Mouse (Mus musculus) midbrain, embryonic 11.5 days (tissue): ENCODE measurements around the gene Hadha. TPM values are rescaled to one million over a fixed set of nuclear protein-coding genes. Genes with fewer than 3 reads are reported as not detected.

Source experiments
- ATAC-seq: fragments of 200-750 bp; cut with Nextera tagmentation; 2 replicates; pipeline ENCODE4 v1.8.0; 2017; ENCODE audit warnings: moderate TSS enrichment, moderate library complexity; ENCODE audit not compliant: low FRiP score
- DNase-seq: peaks from one replicate; pipeline ENCODE4 v3.0.0; 2015; ENCODE audit warnings: low spot score; ENCODE audit errors: missing footprints
- H3K27ac ChIP-seq: fragments of 300-500 bp; sonication (generic); 2 replicates; pipeline ENCODE4 v1.5.1; 2014; ENCODE audit warnings: low read depth, low read length
- H3K27me3 ChIP-seq: fragments of 300-500 bp; sonication (generic); 2 replicates; pipeline ENCODE4 v1.6.1; 2014; ENCODE audit warnings: mild to moderate bottlenecking, low read length, moderate library complexity, mixed read lengths; ENCODE audit not compliant: control insufficient read depth, insufficient read depth
- H3K36me3 ChIP-seq: fragments of 300-500 bp; sonication (generic); 2 replicates; pipeline ENCODE4 v1.6.1; 2014; ENCODE audit warnings: mild to moderate bottlenecking, low read length, moderate library complexity, mixed read lengths; ENCODE audit not compliant: control insufficient read depth, insufficient read depth
- H3K4me1 ChIP-seq: fragments of 300-500 bp; sonication (generic); 2 replicates; pipeline ENCODE4 v1.6.1; 2014; ENCODE audit warnings: low read length; ENCODE audit not compliant: control insufficient read depth, insufficient read depth
- H3K4me2 ChIP-seq: fragments of 300-500 bp; sonication (generic); 2 replicates; pipeline ENCODE4 v1.6.1; 2014; ENCODE audit warnings: mild to moderate bottlenecking, moderate library complexity
- H3K4me3 ChIP-seq: fragments of 300-500 bp; sonication (generic); 2 replicates; pipeline ENCODE4 v1.5.1; 2014; ENCODE audit warnings: low read depth, low read length
- H3K9ac ChIP-seq: fragments of 300-500 bp; sonication (generic); 2 replicates; pipeline ENCODE4 v1.6.1; 2014; ENCODE audit warnings: low read length
- H3K9me3 ChIP-seq: fragments of 300-500 bp; sonication (generic); 2 replicates; pipeline ENCODE4 v1.6.1; 2016; ENCODE audit warnings: low read length; ENCODE audit not compliant: control insufficient read depth
- WGBS: fragments of 180-500 bp; shearing (Covaris S2); extraction: QIAGEN DNeasy Blood & Tissue Kit; methylation state at CpG from one replicate; pipeline ENCODE4 v1.1.7; 2014; 5-methylcytosine and 5-hydroxymethylcytosine counted together
- polyA plus RNA-seq: library from polyadenylated mRNA; unstranded; fragments of >200 nt; fragmentation: Nextera tagmentation; extraction: Ambion mirVana; gene quantifications from 2 replicates; pipeline ENCODE4 v1.2.1, GENCODE M21; 2014

Gene Hadha
- polyA plus RNA-seq, 1 experiment from 2014 or later: 87.0 TPM

- DNase-seq (peak; percentile 28), ATAC-seq (no peak)
- Histone ChIP-seq H3K36me3 (peaks cover 7% of the 10 kb centered on the region; the same call in 1 of the 2 replicates), H3K9me3 (no peaks in the 10 kb centered on the region), H3K4me2 (no peak overlapping the region), H3K4me1 (no peaks in the 10 kb centered on the region), H3K4me3 (no peak overlapping the region), H3K9ac (no peak overlapping the region), H3K27ac (no peak overlapping the region), H3K27me3 (no peaks in the 10 kb centered on the region)
- WGBS: 90% methylated on average over 4 of the region's 4 CpGs
These were observed 16.8 kb downstream of the Hadha start for GRCm38 (mm10) chr5:30138193-30138592.

GRCm38 (mm10) chr5:30137271-30137670, 17.7 kb downstream of the Hadha start:
- no peak for ATAC-seq
- Histone ChIP-seq H3K4me1 (no peaks in the 10 kb centered on the region), H3K36me3 (peaks cover 7% of the 10 kb centered on the region; the same call in 1 of the 2 replicates), H3K4me3 (no peak overlapping the region), H3K27me3 (no peaks in the 10 kb centered on the region), H3K27ac (no peak overlapping the region), H3K9ac (no peak overlapping the region), H3K4me2 (no peak overlapping the region), H3K9me3 (no peaks in the 10 kb centered on the region)
- DNase-seq: peak; percentile 31
- WGBS: 95% methylated on average over 9 of the region's 9 CpGs

GRCm38 (mm10) chr5:30135711-30136231, 19.2 kb downstream of the Hadha start:
- no peak overlapping the region for H3K9ac ChIP-seq
- no peaks in the 10 kb centered on the region for H3K9me3 ChIP-seq
- peaks cover 6% of the 10 kb centered on the region; the same call in 1 of the 2 replicates for H3K36me3 ChIP-seq
- DNase-seq (peak; percentile 37), ATAC-seq (no peak)
- H3K4me3 ChIP-seq: no peak overlapping the region
- H3K4me1 ChIP-seq: no peaks in the 10 kb centered on the region
- H3K27me3 ChIP-seq: no peaks in the 10 kb centered on the region
- WGBS: 95% methylated on average over 11 of the region's 11 CpGs
- no peak overlapping the region for H3K4me2 ChIP-seq
- H3K27ac ChIP-seq: no peak overlapping the region

GRCm38 (mm10) chr5:30132173-30132572, 22.8 kb downstream of the Hadha start:
- Histone ChIP-seq H3K36me3 (peaks cover 7% of the 10 kb centered on the region; the same call in 1 of the 2 replicates), H3K9ac (no peak overlapping the region)
- WGBS: 94% methylated on average over 2 of the region's 2 CpGs

GRCm38 (mm10) chr5:30131246-30131645, 23.7 kb downstream of the Hadha start:
- H3K9ac ChIP-seq: no peak overlapping the region
- no peak overlapping the region for H3K4me2 ChIP-seq
- no peaks in the 10 kb centered on the region for H3K9me3 ChIP-seq
- no peak overlapping the region for H3K27ac ChIP-seq
- peaks cover 10% of the 10 kb centered on the region; the same call in 1 of the 2 replicates for H3K36me3 ChIP-seq
- no peaks in the 10 kb centered on the region for H3K27me3 ChIP-seq
- 95% methylated on average over 4 of the region's 4 CpGs for WGBS
- H3K4me1 ChIP-seq: no peaks in the 10 kb centered on the region
- ATAC-seq: no peak
- H3K4me3 ChIP-seq: no peak overlapping the region
- DNase-seq: peak; percentile 72

More at GRCm38 (mm10) chr5:30132173-30132572, 22.8 kb downstream of the Hadha start:
- no peak overlapping the region for H3K27ac ChIP-seq
- no peak for DNase-seq
- no peaks in the 10 kb centered on the region for H3K4me1 ChIP-seq
- ATAC-seq: no peak
- H3K4me2 ChIP-seq: no peak overlapping the region
- no peak overlapping the region for H3K4me3 ChIP-seq
- no peaks in the 10 kb centered on the region for H3K9me3 ChIP-seq
- H3K27me3 ChIP-seq: no peaks in the 10 kb centered on the region

GRCm38 (mm10) chr5:30128680-30129079, 26.3 kb downstream of the Hadha start:
- Histone ChIP-seq H3K27me3 (no peaks in the 10 kb centered on the region), H3K4me3 (no peak overlapping the region), H3K4me1 (no peaks in the 10 kb centered on the region), H3K27ac (no peak overlapping the region), H3K9ac (no peak overlapping the region), H3K9me3 (no peaks in the 10 kb centered on the region), H3K4me2 (no peak overlapping the region), H3K36me3 (peaks cover 10% of the 10 kb centered on the region; the same call in 1 of the 2 replicates)
- 95% methylated on average over 6 of the region's 6 CpGs for whole genome bisulfite sequencing
- DNase-seq (peak; percentile 73), ATAC-seq (no peak)

GRCm38 (mm10) chr5:30127921-30128597, 26.9 kb downstream of the Hadha start:
- H3K9me3 ChIP-seq: no peaks in the 10 kb centered on the region
- no peak for ATAC-seq
- H3K36me3 ChIP-seq: peaks cover 10% of the 10 kb centered on the region; the same call in 1 of the 2 replicates
- H3K4me1 ChIP-seq: no peaks in the 10 kb centered on the region
- H3K4me3 ChIP-seq: no peak overlapping the region
- no peaks in the 10 kb centered on the region for H3K27me3 ChIP-seq
- no peak overlapping the region for H3K27ac ChIP-seq
- WGBS: 91% methylated on average over 13 of the region's 13 CpGs
- peak; percentile 23 for DNase-seq
- H3K4me2 ChIP-seq: no peak overlapping the region
- H3K9ac ChIP-seq: no peak overlapping the region

GRCm38 (mm10) chr5:30126756-30127155, 28.2 kb downstream of the Hadha start:
- Histone ChIP-seq H3K9me3 (no peaks in the 10 kb centered on the region), H3K27me3 (no peaks in the 10 kb centered on the region), H3K27ac (no peak overlapping the region), H3K4me3 (no peak overlapping the region), H3K4me2 (no peak overlapping the region), H3K4me1 (no peaks in the 10 kb centered on the region), H3K36me3 (peaks cover 8% of the 10 kb centered on the region; the same call in 1 of the 2 replicates), H3K9ac (no peak overlapping the region)
- ATAC-seq: no peak
- WGBS: 88% methylated on average over 7 of the region's 7 CpGs
- peak; percentile 75 for DNase-seq

- no peaks in the 10 kb centered on the region for H3K9me3 ChIP-seq
- no peak overlapping the region for H3K4me2 ChIP-seq
- DNase-seq (peak; percentile 85), ATAC-seq (no peak)
- H3K9ac ChIP-seq: no peak overlapping the region
- H3K36me3 ChIP-seq: peaks cover 10% of the 10 kb centered on the region; the same call in 1 of the 2 replicates
- H3K27me3 ChIP-seq: no peaks in the 10 kb centered on the region
- WGBS: 43% methylated on average over 5 of the region's 5 CpGs
- no peak overlapping the region for H3K4me3 ChIP-seq
- no peak overlapping the region for H3K27ac ChIP-seq
- H3K4me1 ChIP-seq: no peaks in the 10 kb centered on the region
These were observed 29.4 kb downstream of the Hadha start for GRCm38 (mm10) chr5:30125587-30125986.
